Mouse (Mus musculus) left cerebral cortex, postnatal 4 days (tissue): ENCODE measurements around the gene Rbmx. TPM values are rescaled to one million over a fixed set of nuclear protein-coding genes. Genes with fewer than 3 reads are reported as not detected.

Experiments
- DNase-seq: peaks from one replicate; pipeline ENCODE4 v3.0.0-alpha.2; 2022
- intact Hi-C: fragments of 180-260 bp; cut with DNase I; formaldehyde crosslinking; loops from one replicate; pipeline ENCODE4 v1.15.1; 2025
- total RNA-seq, 2 experiments: library from RNA; stranded (reverse); gene quantifications; 2 replicates each; pipeline ENCODE4 v1.2.3; 2021

Gene Rbmx
- total RNA-seq, result 100 to 1,000 TPM; 133 to 137 TPM

DNA sequence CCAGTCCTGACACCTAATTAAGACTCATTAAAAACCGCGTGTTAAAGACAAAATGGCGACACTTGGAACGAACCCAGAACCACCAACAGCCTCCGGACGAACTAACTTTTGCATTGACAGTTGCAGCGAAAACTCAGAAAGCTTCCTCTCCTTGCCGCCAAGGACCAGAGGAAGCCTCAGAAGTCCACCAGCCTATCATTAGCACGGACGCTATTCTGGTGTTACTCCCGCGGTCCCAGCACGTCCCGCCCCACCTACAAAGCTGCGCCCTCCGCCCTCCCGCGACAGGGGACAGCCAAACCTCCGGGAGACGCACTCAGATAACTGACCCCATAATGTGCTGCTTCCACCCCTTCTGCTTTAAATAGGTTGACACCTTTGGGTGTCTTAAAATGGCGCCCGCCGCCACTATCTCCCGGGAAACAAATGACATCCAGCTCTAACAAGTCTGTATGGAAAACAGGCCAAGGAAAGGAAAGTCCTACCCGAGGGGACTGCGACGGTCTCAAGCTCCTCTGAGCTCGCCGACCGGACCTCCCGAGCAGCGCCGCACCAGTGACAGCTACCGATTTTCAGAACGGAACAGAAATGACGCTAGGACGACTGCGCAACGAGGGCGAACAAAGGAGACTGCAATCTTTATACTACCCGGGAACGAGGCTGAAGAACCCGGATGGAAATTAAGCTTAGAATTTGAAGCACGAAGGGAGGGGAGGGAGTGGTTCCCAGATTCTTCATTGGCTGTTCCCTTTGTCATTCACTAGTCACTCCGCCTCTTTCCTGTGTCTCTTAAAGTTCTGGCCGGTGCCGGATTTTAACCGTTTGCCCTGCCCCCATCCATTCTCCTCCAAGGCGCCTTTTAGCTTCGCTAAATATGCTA is at the start of gene Rbmx:
Gene Rbmx, minus strand, starts transcription at position 670 of the 880 bp plus-strand sequence.
- intact Hi-C loops, result no loop called here
- peak; percentile 79 for DNase-seq

DNA sequence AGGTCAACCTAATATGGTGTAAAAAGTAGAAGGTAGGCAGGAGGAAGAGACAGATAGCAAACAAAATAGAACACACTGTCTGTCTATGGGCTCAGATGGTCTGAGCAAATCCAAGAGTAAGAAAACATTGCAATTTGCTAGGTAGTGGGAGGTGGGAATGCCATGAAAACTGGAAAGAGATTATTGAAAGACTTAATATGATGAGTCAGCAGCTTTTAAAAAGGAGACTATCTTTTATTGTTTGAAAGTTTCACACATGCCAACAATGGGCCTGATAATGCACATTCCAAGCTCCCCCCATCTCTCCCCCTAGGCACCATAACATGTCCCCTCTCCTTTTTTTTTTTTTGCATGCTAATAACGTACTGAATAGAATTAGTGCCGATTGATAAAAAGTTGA is 41.1 kb upstream of the Rbmx start:
- intact Hi-C loops, result loop anchor here (5.0 kb wide), 1 partner anchor 243 kb away; no protein-coding TSS in a partner anchor
- DNase-seq, result no peak

DNA sequence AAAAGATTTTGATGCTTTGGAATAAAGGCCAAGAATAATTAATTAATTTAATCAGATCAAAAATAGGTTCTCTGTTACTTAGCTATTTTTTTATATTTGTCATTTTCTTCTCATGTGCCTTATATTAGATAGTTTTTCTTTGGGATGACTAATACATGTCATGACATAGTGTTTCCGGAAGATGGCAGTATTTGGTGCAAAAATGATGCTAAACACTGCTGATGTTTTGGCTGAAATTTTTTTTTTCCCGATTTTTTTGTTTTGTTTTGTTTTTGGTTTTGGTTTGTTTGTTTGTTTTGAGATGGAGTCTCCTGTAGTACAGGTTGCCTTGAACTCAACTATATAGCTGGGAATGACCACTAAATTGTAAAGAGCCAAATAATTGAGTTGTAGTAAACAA is 38.8 kb upstream of the Rbmx start:
- no peak for DNase-seq
- intact Hi-C loops, result loop anchor here (5.0 kb wide), 1 partner anchor 246 kb away; no protein-coding TSS in a partner anchor

DNA sequence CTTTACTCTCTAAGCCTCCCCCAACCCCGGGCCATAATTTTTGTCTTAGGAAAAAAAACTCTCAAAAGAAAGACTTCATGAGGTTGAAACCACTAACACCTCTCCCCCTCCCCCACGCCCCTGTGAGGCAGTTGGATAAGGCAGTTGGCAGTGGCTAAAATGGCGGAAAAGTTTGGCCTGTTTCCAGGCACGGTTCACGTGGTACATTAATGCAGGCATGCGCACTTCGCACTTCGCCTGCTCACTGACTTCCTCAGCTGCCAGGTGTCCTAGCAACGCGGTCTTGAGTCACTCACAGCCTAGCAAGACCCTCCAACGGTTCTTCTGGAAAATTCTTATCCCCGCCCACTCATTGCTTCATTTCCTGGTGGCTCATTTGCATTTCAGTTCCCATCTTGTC is 15.9 kb upstream of the Rbmx start, which contains the start of gene Gm364:
Gene Gm364, plus strand, starts transcription at position 386 of the 400 bp plus-strand sequence.
- intact Hi-C loops, result no loop called here
- DNase-seq, result no peak

DNA sequence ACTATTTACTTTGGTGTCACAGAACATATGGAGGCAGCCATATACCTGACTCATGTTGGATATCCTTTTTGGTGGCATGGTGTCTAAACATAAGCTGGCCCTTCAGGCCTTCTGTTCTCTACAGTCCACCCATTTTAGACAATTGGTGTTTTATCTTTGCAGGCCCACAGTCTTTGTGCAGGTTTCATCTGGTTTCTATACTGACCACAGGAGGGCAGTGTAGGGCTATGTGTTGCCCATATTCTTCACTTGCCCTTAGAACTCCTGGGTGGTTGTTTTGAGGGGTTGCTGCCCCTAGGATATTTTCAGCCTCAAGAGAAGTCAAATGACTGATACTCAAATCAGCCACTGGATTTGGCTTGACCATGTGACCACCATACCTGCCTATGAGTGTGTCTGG is 10.8 kb upstream of the Rbmx start:
- intact Hi-C loops, result no loop called here
- DNase-seq, result peak; percentile 2

DNA sequence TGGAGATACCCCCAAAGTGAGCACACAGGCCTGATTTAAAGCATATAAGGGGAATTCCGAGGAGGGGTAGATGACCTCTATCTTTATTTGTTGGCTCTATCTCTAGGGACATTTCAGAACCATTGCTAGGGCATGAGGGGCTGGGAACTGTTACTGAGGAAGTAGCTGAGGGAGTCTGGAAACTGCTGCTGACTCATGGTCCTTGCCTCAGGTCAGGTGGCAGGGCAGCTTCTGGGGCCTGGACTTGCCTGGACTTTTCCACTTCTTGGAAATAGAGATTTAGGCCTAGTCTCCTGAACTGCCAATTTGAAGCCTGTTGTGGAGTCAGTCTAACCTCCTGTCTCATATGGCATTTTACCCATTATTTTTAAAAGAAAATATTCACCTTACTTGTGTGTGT is 8.6 kb upstream of the Rbmx start:
- DNase-seq, result no peak
- intact Hi-C loops, result no loop called here

DNA sequence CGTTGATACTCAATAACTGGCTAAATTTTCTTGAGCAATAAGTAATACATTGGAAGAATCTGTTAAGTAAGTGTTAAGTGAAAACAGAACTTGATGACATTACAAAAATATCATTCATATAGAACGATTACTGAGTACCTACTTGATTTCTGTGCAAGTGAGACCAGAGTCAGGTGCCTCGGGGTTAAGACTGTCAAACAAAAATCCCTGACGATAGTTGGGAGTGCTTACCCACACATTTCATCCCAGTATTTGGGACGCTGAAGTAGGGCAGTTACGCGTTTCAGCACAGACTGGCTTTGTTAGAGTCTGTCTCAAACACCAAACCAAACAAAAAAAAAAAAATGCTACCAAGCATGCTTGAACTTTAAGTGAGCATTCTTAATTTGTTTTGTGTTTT is 576 bp upstream of the Rbmx start:
- no peak for DNase-seq
- intact Hi-C loops, result no loop called here

DNA sequence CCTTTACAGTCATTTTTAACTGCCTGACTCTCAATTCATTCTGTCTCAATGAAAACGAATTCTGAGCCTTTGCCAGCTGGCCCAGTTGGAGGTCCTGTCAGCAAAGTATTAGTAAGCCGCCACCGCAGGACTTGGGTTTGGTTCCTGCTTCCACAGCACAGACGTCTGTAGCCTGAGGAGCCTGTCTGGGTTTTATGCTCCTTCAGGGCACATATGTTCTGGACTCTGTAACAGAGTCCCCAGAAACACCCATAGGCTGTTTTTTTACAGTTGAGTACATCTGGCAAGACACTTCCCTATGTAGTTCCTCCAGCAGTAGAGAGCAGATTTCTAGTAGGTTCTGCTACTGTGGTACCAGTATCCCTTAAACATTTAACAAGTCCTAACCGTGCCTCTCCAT is 11.9 kb downstream of the Rbmx start:
- intact Hi-C loops, result no loop called here

DNA sequence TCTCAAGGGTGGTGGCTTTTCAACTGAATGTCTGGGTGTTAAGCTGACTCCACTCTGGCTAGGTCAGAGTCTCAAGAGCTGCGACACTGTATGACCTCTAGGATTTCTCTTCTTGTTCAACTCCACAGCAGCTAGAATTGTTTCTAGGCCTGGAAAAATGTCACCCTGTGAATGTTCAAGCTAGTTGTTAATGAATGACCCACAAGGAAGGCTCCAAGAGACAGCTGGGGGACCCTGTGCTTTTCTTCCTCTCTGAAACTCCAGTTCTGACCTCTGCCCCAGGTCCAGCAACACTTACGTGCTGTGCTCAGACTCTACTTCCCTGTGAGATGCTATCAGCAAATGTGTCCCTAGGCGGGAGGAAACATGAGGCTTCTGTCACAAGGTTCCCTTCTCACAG is 14.3 kb downstream of the Rbmx start:
- no peak for DNase-seq
- intact Hi-C loops, result no loop called here

More for the DNA sequence above, 11.9 kb downstream of the Rbmx start:
- DNase-seq, result peak; percentile 34

DNA sequence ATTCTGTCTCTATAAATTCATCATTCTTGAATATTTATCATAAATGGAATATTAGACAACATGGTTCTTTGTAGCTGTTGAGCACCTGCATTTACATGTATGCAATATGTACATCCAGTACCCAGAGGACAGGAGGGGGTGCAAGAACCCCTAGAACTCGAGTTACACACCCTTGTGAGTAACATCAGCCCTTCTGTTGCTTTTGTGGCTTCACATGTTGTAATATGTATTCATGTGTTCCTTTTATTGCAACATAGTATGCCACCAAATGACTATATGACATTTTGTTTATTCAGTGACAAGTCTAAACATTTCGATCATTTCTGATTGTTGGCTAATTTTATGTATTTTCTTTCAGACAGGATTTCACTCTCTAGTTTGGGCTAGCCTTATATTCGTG is 15.7 kb downstream of the Rbmx start:
- intact Hi-C loops, result no loop called here
- DNase-seq, result no peak

DNA sequence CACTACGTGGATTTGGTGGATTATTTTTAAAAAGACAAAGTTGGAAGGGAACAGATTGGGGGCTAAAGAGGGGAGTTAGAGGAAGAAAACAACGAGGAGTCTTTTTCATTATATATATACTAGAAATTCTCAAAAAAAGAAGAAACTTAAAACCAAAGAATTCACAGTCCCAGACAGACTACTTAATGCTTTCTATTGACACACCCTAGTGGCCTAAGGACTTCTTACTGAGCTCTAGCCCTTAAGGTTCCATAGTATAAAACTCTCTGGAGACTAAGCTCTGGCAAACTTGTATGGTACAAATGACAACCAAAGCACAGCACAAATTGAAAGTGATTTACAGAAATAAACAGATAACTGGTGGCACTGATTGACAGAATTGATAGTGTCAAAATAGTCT is 18.8 kb downstream of the Rbmx start:
- no peak for DNase-seq
- intact Hi-C loops, result no loop called here

DNA sequence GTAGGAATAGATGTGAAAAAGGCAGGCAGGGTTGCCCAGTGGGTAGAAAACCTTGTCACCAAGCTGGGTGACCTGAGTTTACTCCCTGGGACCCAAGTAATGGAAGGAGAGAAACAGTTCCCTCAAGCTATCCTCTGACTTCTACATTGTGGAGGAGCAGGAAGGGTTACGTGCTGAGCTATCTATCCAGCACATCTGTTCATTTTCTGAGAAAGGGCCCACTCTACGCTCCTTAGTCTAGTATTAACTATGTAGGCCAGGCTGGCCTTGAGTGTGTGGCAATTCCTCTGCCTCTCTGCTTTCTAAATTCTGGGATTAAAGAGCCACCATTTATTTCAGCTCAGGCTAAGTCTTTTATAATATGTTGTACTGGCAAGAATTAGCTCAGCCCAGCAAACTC is 19.3 kb downstream of the Rbmx start:
- DNase-seq, result no peak
- intact Hi-C loops, result no loop called here

DNA sequence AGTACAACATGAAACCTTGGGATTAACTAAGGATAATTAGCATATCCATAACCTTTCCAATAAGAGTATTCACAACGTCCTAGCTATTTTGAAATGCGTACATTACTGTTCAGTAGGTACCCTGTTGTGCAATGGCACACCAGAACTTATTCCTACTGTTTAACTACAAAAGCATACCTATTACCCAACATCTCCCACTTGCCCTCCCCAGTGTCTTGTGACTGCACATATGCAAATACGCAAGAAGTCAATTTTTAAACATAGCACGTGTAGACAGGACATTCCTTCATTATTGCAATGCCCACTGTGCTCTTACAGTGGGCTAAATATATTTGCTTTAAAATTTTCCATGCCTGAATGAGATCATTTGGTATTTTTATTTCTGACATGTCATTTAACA is 19.9 kb downstream of the Rbmx start:
- no peak for DNase-seq
- intact Hi-C loops, result no loop called here

DNA sequence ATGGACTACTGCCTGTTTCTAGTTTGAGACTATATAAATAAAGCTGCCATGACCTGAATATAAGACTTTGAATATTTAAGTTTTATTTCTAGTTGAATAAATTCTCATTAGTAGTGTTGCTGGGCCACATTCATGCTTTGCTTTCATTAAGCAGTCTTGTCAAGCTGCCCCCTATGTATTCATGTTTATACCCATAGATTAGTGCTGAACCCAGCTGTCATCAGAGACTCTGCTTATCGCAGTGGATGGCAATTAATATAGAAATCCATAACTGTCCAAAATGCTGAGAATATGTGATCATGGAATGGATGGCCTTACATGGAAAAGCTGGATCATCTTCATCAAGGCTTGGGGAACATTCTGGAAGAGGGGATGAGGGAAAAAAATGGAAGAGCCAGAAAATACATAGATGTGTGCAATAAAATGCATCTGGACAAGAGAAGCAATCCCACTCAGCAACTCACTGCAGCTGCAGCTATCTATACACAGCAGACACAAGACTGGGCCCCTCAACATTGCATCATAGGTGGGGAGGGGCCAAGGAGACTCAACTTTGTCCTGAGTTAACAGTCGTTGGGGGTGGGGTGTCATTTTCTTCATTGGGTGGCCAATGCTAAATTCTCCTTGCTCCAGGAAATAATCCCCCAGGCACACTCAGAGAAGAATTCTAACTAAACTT is 27.8 kb downstream of the Rbmx start:
- no peak for DNase-seq
- intact Hi-C loops, result no loop called here

DNA sequence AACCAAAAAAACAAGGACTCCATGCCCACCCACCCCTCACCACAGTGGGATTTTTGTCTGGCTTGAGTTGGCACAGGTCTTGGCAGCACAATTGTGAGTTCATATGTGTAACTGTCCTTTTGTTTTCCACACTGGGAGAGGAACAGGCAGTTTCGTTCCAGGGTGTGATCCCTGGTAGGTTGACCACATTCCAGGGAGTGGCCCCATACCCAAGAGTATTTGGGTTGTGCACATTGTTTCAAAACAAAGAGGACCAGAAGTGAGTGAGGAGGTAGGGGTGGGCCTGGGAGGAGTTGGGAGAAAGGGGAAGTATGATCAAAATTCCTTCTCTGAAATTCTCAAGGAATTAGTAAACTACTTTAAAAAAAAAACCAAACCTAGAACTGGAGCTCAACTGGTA is 33.5 kb downstream of the Rbmx start:
- DNase-seq, result no peak

DNA sequence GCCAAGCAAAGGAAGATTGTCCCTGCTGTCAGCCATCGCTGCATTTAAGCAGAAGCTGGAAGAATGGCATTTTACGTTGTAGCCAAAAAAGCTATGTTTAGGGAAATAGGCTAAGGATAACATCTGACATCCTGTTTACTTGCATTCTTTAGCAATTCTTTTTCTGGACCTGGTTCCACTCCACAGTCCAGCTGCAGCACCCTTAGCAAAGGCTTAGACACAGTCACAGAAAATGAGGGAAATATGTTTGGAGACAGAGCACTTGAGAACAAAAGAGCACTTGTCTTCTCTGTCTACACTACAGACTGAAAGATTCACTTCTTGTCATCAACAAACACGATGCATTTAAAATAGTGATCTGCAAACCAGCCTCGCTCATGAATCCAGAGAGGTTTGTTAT is 53.6 kb downstream of the Rbmx start:
- DNase-seq, result no peak
- intact Hi-C loops, result no loop called here

More for the DNA sequence above, 33.5 kb downstream of the Rbmx start:
- intact Hi-C loops, result no loop called here

DNA sequence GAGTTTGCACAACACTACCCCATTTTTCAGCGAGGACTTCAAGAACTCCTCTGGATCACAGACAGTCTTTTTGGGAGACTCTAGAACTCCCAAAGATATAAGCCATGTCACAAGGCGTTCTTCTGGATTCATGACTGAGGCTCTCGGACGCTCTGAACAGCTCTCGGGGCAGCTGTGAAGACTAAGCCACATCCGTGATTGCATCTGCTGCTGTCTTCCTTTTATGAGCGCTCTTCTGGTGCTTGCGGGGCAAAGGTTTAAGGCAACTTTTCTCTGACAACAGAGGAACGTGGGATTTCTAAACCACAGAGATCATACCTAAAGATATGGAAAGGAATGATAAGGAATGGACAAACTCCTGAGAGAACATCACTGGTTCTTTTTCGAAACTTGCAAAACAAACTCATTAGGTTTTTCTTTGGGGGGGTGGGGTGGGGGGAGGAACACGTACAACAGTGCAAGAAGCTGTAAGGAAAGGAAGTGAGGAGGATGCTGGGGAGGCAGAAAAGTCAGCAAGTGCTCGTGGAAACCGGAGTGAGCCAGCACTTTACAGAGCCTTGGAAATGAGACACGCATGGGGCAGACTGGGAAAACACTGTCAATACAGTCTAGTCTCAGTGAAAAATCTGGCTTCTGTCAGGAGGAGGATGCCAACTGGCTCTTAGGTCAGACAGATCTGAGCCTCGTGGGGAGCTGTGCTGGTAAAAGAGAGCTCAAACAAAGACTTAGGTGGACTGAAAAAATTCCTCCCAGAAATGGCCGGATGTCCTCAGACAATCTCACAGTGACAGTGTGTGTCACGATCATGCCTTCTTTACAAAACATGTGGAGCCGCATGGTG is 54.2 kb downstream of the Rbmx start, which contains the start of gene Arhgef6:
Gene Arhgef6, minus strand, starts transcription at position 359 of the 841 bp plus-strand sequence.
- intact Hi-C loops, result no loop called here

DNA sequence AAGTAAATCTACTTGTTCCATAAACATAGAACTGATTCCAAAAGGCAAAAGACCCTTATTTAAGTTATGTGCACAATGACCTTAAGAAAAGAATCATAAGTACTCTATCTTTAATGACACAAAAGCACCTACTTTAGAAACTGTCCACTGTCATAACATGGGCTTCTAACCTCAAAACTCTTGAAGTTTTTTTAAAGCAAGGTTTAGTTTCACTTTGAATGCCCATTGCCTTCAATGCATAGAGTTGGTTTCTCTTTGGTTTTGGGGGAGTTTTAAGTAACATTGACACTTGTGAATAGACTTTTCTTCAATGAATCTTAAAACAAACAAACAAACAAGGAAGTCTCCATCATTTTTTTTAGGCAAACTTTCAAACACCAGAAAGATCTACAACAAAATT is 55.3 kb downstream of the Rbmx start:
- intact Hi-C loops, result no loop called here
- DNase-seq, result no peak

More for the DNA sequence above, 54.2 kb downstream of the Rbmx start, which contains the start of gene Arhgef6:
- DNase-seq, result peak; percentile 13

DNA sequence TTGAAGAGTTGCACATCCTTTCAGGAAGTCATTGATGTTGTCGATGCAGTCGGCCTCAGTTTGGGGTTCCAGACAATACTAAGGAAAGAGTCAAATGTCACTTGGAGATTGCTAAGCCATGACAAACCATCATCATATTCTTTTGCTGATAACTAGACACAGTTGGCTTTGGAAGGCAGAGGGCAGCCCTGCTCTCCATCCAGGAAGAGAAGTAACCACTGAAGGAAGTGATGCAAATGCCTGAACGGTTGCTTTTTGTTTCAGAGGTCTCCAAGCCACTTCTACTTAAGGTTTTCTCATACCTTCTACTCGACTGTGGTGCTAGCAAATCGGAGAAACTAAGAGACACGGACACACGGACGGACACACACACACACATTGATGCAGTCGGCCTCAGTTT is 55.9 kb downstream of the Rbmx start:
- intact Hi-C loops, result no loop called here
- DNase-seq, result no peak

DNA sequence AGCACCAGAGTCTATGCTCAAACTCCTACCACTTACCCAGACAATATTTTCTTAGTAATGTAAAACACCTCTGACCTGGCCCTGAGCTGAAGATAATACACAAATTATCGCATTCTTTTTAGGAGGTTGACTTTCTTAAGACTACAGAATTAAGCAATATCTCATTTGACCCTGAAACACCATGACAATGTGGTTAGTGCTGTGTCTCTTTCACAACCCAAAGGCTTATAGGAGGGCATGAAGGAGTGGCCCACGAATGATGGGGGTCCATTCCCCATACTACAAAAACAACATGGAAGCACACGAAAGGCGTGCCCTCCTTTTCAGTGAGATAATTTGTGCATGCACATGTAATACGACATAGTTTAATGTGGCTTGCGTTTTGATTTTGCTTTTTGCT is 57.5 kb downstream of the Rbmx start:
- intact Hi-C loops, result no loop called here
- no peak for DNase-seq
